Mouse (Mus musculus): ENCODE measurements around the gene Tmem121b.

GRCm38 (mm10) chr6:120471991-120472441 is 21.6 kb downstream of the Tmem121b start:
- no peak for TF ChIP-seq POLR2A (IDR thresholded peaks at IDR 0.05; ENCODE audit: insufficient read length, low read depth)
- no peak for TF ChIP-seq TCF3 (IDR thresholded peaks at IDR 0.05; ENCODE audit: insufficient read length, low read depth)
- no peak for TF ChIP-seq REST (IDR thresholded peaks at IDR 0.05; ENCODE audit: insufficient read depth, insufficient read length)
- no peak for TF ChIP-seq MYOG (IDR thresholded peaks at IDR 0.05; ENCODE audit: control insufficient read depth in 1 of 3, insufficient read depth in 1 of 3, insufficient read length in 2 of 3, low read depth in 2 of 3)
- no peak for TF ChIP-seq POLR2AphosphoS2 (IDR thresholded peaks at IDR 0.05; ENCODE audit: insufficient read length, low read depth)
- no peak for TF ChIP-seq MAX (IDR thresholded peaks at IDR 0.05; ENCODE audit: low read depth)
- no peak for TF ChIP-seq E2F4 (IDR thresholded peaks at IDR 0.05; ENCODE audit: insufficient read depth)

All from myocyte (in vitro differentiated cells).